Mouse (Mus musculus): Measurements from ENCODE around the gene Vmn2r3.

GRCm38 (mm10) chr3:64332548-64332947, 43.0 kb upstream of the Vmn2r3 start:
- TF ChIP-seq CTCF (IDR thresholded peaks at IDR 0.05; ENCODE audit: control insufficient read depth, insufficient read depth, low read length) (no peak), POLR2A (IDR thresholded peaks at IDR 0.05; ENCODE audit: borderline replicate concordance, control insufficient read depth, low read depth, low read length) (no peak)

All from bone marrow, adult 2 months (tissue).